Mouse (Mus musculus) C2C12 (cell line): ENCODE data around the gene Rgs10.

ENCODE experiments used
- CEBPB ChIP-seq: IDR thresholded peaks from one replicate; pipeline ENCODE4 v1.6.1; 2011; ENCODE audit warnings: low read depth, mild to moderate bottlenecking, control low read depth, moderate library complexity
- CTCF ChIP-seq: IDR thresholded peaks from one replicate; pipeline ENCODE4 v1.5.1; 2011; ENCODE audit not compliant: control insufficient read depth, insufficient read depth, insufficient read length
- MAX ChIP-seq: IDR thresholded peaks from one replicate; pipeline ENCODE4 v1.6.1; 2011; ENCODE audit warnings: mild to moderate bottlenecking, control low read depth
- MYOD1 ChIP-seq: IDR thresholded peaks from one replicate; pipeline ENCODE4 v1.6.1; 2011; ENCODE audit warnings: low read depth; ENCODE audit not compliant: control insufficient read depth, insufficient read length
- MYOG ChIP-seq: IDR thresholded peaks from one replicate; pipeline ENCODE4 v1.6.1; 2011; ENCODE audit not compliant: control insufficient read depth, insufficient read length; ENCODE audit errors: extremely low read depth
- USF1 ChIP-seq: IDR thresholded peaks from one replicate; pipeline ENCODE4 v1.6.1; 2011; ENCODE audit warnings: low read depth, mild to moderate bottlenecking, control low read depth, moderate library complexity

DNA sequence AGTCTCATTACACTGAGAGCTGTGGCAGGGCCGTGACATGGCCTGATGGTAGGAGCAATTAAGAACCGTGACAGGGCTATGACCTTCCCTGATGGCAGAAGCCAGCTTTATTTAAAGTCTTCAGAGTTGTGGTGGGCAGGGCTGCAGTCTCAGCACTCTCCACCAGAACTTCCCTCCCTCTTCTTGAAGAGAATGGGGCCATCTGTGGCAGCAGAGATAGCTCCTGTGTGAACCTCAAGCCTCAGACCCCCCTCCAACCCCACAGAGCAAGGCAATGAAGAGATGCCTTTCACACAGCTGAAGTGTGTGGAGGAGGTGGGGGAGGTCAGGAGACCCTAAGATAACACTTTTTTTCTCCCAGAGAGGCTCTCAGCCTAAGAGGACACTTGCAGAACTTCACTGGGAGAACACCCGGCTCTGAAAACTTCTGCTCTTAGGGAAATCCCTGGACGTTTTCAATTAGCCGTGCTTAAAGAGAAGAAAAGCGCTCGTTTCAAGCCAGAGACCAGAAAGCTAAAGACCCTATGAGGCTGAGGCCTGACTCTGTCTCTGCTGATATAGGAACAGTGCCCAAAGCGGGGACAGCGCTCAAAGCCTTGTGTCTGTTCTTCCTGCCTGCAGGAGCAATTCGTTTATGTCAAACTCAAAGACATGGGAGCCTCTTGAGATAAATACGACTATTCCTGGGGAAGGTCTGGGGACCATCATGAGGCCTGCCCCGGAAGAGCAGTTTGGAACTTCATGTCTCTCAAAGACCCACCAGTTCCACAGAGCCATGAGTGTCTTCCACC, 27.1 kb downstream of the Rgs10 start:
- TF ChIP-seq USF1, result no peak
- TF ChIP-seq CTCF, result no peak
- TF ChIP-seq CEBPB, result no peak
- TF ChIP-seq MYOG, result no peak
- TF ChIP-seq MYOD1, result no peak
- no peak for TF ChIP-seq MAX
